Mouse (Mus musculus): ENCODE measurements around the gene Defb6.

Defb6 gene

DNA sequence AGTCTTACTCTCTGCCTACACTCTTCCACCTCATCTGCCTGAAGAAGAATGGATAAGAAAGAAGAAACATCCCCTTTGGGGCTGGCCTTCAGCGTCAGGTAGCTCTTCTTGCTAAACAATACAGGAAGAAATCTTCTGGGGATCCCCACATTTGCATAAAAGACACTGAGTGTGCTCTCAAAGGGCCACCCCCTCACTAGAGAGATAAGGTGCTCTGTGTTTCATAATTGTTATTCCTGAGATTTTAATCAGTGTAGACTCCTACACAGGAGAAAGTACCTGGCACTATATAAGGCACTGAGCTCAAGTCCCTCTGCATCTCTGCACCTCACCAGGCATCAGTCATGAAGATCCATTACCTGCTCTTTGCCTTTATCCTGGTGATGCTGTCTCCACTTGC lies at the start of gene Defb6:
Gene Defb6 (plus strand): TSS at position 318 of the 400 bp plus-strand sequence.
- no peak for DNase-seq (ENCODE audit: low spot score in 2 of 2)

DNA sequence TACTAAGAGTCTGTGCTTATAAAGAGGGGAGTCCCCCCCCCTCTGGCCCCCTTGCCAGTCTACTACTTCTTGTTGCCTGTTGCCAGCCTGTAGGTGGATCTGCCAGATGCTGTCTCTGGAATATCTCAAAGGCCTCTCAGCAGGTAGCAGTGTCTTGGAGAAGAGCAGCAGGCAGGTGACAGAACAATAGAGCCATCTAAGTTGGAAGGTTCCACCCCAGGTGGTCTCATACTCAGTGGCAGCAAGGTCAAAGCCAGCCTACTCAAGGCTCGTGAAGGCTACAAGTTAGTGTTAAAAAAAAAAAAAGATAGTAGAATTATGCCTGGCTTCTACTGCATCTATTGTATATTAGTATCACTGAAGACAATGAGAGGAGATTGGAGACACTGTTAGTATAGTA lies 12.8 kb downstream of the Defb6 start:
- DNase-seq (ENCODE audit: low spot score in 2 of 2) = no peak

DNA sequence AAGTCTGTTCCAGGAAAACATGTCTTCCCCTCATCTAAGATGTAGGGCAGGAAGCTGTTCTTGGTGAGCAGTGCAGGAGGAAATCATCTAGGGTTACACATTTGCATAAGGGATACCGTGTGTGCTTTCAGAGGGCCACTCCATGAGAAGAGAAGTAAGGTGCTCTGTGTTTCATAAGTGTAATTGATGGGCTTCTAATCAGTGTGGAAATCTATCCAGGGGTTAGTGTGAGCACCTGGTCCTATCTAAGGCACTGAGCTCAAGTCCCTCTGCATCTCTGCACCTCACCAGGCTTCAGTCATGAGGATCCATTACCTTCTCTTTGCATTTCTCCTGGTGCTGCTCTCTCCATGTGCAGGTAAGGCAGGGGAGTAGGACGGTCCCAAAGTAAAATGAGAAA lies 14.3 kb downstream of the Defb6 start, which contains the start of gene Defb46:
Gene Defb46 (plus strand): TSS at position 301 of the 400 bp plus-strand sequence.
- DNase-seq (ENCODE audit: low spot score in 2 of 2) = no peak

DNA sequence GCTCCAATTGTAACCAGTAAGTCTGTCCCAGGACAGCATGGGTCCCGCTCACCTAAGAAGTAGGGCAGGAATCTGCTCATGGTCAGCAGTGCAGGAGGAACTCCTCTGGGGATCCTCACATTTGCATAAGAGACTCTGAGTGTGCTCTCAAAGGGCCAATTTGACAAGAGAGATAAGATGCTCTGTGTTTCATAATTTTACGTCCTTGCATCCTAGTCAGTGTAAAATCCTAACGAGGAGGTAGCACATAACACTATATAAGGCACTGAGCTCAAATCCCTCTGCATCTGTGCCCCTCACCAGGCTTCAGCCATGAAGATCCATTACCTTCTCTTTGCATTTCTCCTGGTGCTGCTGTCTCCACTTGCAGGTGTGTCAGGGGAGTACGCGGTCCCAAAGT lies 22.0 kb downstream of the Defb6 start, which contains the start of gene Defb5:
Gene Defb5 (plus strand): TSS at position 301 of the 400 bp plus-strand sequence.
- DNase-seq (ENCODE audit: low spot score in 2 of 2) = no peak

DNA sequence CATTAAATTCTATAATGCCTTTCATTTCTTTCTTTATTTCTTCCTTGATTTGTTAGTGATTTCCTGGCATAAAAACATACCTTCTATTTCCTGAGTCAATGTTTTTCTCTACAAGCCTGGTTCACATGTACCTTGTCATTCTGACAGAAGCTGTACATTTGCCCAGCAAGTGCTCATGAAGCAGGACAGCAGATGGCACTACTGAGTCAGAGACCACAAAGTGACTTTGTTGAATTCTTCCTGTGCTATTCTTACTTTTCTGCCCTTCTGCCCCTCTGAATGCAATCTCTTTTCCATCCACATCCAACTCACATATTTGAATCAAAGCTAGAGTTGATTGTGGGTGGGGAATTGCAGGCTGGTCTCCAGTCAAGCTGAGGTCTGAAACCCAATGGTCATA lies 32.9 kb downstream of the Defb6 start:
- no peak for DNase-seq (ENCODE audit: low spot score in 2 of 2)

DNA sequence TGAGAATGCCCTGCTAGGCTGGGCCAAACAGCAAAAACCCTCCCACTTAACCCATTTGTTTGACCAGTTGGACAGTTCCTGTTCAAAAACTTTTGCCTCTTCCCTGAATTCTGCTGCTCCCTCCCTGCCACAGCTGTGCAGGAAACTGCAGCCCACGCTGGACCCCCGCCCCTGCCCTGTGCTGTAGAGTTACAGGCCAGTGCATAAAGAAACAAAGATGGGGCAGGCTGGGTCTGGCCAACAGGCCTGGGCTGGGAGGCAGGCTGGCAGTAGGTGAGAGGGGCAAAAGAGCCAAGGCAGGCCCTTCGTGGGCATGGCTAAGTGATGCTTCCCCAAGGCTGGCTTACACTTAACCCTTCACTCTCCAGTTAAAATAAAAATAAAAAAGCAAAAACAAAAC lies 34.4 kb downstream of the Defb6 start:
- no peak for DNase-seq (ENCODE audit: low spot score in 2 of 2)

Data from spleen, postnatal 14 days (tissue).